Mouse (Mus musculus): ENCODE data around the gene Kcp. TPM values are rescaled to one million over a fixed set of nuclear protein-coding genes. Genes with fewer than 3 reads are reported as not detected.

The Kcp gene
- polyA plus RNA-seq, 1 experiment from 2014 or later = 10.9 TPM

GRCm38 (mm10) chr6:29484716-29485559 is 22.8 kb downstream of the Kcp start:
- 0 out of 2 replicates have a peak, but pooled peaks cover 2% of the 10 kb centered on the region for H3K36me3 ChIP-seq (ENCODE audit: control insufficient read depth, insufficient read depth, low read length)
- H3K9me3 ChIP-seq (replicated peaks; ENCODE audit: control insufficient read depth, low read length) = no peaks in the 10 kb centered on the region
- H3K4me2 ChIP-seq = peak overlapping the region; percentile 91
- 0 out of 2 replicates have a peak, but pooled peaks cover 3% of the 10 kb centered on the region for H3K27me3 ChIP-seq (ENCODE audit: control insufficient read depth, insufficient read depth, low read length)
- H3K4me1 ChIP-seq (ENCODE audit: control insufficient read depth, insufficient read depth, low read length) = no peaks in the 10 kb centered on the region; the same call in 1 of the 2 replicates
- 8% methylated on average over 26 of the region's 26 CpGs for WGBS (ENCODE audit: insufficient replicate concordance)
- H3K9ac ChIP-seq (ENCODE audit: low read depth, low read length) = peak overlapping the region; percentile 46; the same call in 1 of the 2 replicates
- H3K27ac ChIP-seq (ENCODE audit: low read depth, low read length) = no peak overlapping the region
- peak overlapping the region; percentile 42 for H3K4me3 ChIP-seq (ENCODE audit: low read depth, low read length)
- ATAC-seq (replicated peaks; ENCODE audit: insufficient number of reproducible peaks, low FRiP score, low TSS enrichment) = peak; percentile 81

DNA sequence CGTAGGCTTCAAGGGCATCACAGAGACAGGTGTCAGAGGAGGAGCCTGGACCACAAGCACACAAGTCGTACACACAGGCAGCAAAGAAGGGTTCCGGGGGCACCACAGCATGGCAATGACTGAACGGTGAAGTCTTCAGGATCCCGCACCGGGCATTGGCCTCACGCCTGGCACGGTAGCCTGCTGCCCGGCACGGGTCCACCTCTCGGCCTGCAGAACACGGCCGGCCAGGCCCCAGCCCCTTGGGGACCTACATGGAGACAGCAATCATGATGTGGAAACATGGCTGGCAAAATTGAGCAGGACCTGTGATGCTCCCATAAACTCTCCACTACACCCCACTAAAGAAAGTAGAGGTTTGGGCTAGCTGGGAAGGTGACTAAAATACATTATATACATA is 25.1 kb downstream of the Kcp start:
- Histone ChIP-seq H3K4me1 (ENCODE audit: control insufficient read depth, insufficient read depth, low read length) (no peaks in the 10 kb centered on the region; the same call in 1 of the 2 replicates), H3K27me3 (ENCODE audit: control insufficient read depth, insufficient read depth, low read length) (0 out of 2 replicates have a peak, but pooled peaks cover 3% of the 10 kb centered on the region), H3K4me3 (ENCODE audit: low read depth, low read length) (no peak overlapping the region), H3K4me2 (no peak overlapping the region), H3K27ac (ENCODE audit: low read depth, low read length) (no peak overlapping the region), H3K9ac (ENCODE audit: low read depth, low read length) (no peak overlapping the region), H3K9me3 (replicated peaks; ENCODE audit: control insufficient read depth, low read length) (no peaks in the 10 kb centered on the region), H3K36me3 (ENCODE audit: control insufficient read depth, insufficient read depth, low read length) (no peaks in the 10 kb centered on the region)
- no peak for ATAC-seq (replicated peaks; ENCODE audit: insufficient number of reproducible peaks, low FRiP score, low TSS enrichment)
- WGBS (ENCODE audit: insufficient replicate concordance) = 90% methylated on average over 13 of the region's 13 CpGs

GRCm38 (mm10) chr6:29474736-29475135 is 33.0 kb downstream of the Kcp start:
- no peak for ATAC-seq (replicated peaks; ENCODE audit: insufficient number of reproducible peaks, low FRiP score, low TSS enrichment)
- H3K27me3 ChIP-seq (ENCODE audit: control insufficient read depth, insufficient read depth, low read length) = no peaks in the 10 kb centered on the region
- peaks cover 9% of the 10 kb centered on the region for H3K4me1 ChIP-seq (ENCODE audit: control insufficient read depth, insufficient read depth, low read length)
- H3K9me3 ChIP-seq (replicated peaks; ENCODE audit: control insufficient read depth, low read length) = no peaks in the 10 kb centered on the region
- H3K4me3 ChIP-seq (ENCODE audit: low read depth, low read length) = no peak overlapping the region
- 48% methylated on average over 2 of the region's 2 CpGs for WGBS (ENCODE audit: insufficient replicate concordance)
- H3K27ac ChIP-seq (ENCODE audit: low read depth, low read length) = peak overlapping the region; percentile 17; the same call in 1 of the 2 replicates
- H3K9ac ChIP-seq (ENCODE audit: low read depth, low read length) = peak overlapping the region; percentile 72
- H3K4me2 ChIP-seq = peak overlapping the region; percentile 91
- peaks cover 10% of the 10 kb centered on the region for H3K36me3 ChIP-seq (ENCODE audit: control insufficient read depth, insufficient read depth, low read length)

- Histone ChIP-seq H3K4me2 (peak overlapping the region; percentile 91), H3K9ac (ENCODE audit: low read depth, low read length) (peak overlapping the region; percentile 72), H3K4me1 (ENCODE audit: control insufficient read depth, insufficient read depth, low read length) (peaks cover 9% of the 10 kb centered on the region), H3K9me3 (replicated peaks; ENCODE audit: control insufficient read depth, low read length) (no peaks in the 10 kb centered on the region), H3K36me3 (ENCODE audit: control insufficient read depth, insufficient read depth, low read length) (peaks cover 10% of the 10 kb centered on the region), H3K27me3 (ENCODE audit: control insufficient read depth, insufficient read depth, low read length) (no peaks in the 10 kb centered on the region), H3K27ac (ENCODE audit: low read depth, low read length) (0 out of 2 replicates have a peak overlapping the region, but pooled peaks have one; percentile 59), H3K4me3 (ENCODE audit: low read depth, low read length) (peak overlapping the region; percentile 55)
- ATAC-seq (replicated peaks; ENCODE audit: insufficient number of reproducible peaks, low FRiP score, low TSS enrichment) = peak; percentile 91
- 2% methylated on average over 33 of the region's 33 CpGs for WGBS (ENCODE audit: insufficient replicate concordance)
These were observed 33.6 kb downstream of the Kcp start for GRCm38 (mm10) chr6:29473941-29474691.

GRCm38 (mm10) chr6:29471137-29471536 is 36.6 kb downstream of the Kcp start, which contains the start of gene Atp6v1fnb:
Gene Atp6v1fnb (plus strand): TSS chr6:29471437.
- ATAC-seq (replicated peaks; ENCODE audit: insufficient number of reproducible peaks, low FRiP score, low TSS enrichment) = no peak
- H3K4me1 ChIP-seq (ENCODE audit: control insufficient read depth, insufficient read depth, low read length) = peaks cover 15% of the 10 kb centered on the region
- peaks cover 10% of the 10 kb centered on the region for H3K36me3 ChIP-seq (ENCODE audit: control insufficient read depth, insufficient read depth, low read length)
- no peak within 1 kb of the TSS for H3K27ac ChIP-seq (ENCODE audit: low read depth, low read length)
- no peaks in the 10 kb centered on the region for H3K27me3 ChIP-seq (ENCODE audit: control insufficient read depth, insufficient read depth, low read length)
- H3K9me3 ChIP-seq (replicated peaks; ENCODE audit: control insufficient read depth, low read length) = no peaks in the 10 kb centered on the region
- 90% methylated on average over 4 of the region's 4 CpGs for WGBS (ENCODE audit: insufficient replicate concordance)
- no peak within 1 kb of the TSS for H3K4me3 ChIP-seq (ENCODE audit: low read depth, low read length)
- H3K9ac ChIP-seq (ENCODE audit: low read depth, low read length) = no peak within 1 kb of the TSS
- no peak within 1 kb of the TSS for H3K4me2 ChIP-seq

DNA sequence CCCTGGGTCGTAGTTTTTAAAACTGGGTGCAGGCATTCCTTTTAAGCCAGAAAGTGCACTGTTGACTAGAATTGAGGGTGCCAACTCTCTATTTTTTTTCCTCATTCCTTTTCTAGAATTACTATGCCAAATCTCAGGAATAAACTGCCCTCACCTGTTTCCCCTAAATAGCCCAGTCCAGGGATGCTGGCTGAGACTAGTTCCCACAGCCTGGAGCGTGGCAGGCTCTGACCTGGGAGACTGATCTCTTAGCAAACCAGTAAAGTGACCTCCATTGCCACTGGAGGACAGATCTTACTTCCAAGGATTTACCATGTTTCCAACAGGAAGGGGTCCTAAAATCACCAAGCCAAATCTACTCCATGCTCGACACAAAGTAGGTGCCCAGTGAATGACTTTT is 38.9 kb downstream of the Kcp start:
- H3K27me3 ChIP-seq (ENCODE audit: control insufficient read depth, insufficient read depth, low read length) = no peaks in the 10 kb centered on the region
- H3K9ac ChIP-seq (ENCODE audit: low read depth, low read length) = no peak overlapping the region
- ATAC-seq (replicated peaks; ENCODE audit: insufficient number of reproducible peaks, low FRiP score, low TSS enrichment) = no peak
- H3K4me3 ChIP-seq (ENCODE audit: low read depth, low read length) = peak overlapping the region; percentile 70; the same call in 1 of the 2 replicates
- H3K9me3 ChIP-seq (replicated peaks; ENCODE audit: control insufficient read depth, low read length) = no peaks in the 10 kb centered on the region
- 85% methylated on average over 3 of the region's 3 CpGs for WGBS (ENCODE audit: insufficient replicate concordance)
- H3K36me3 ChIP-seq (ENCODE audit: control insufficient read depth, insufficient read depth, low read length) = peaks cover 10% of the 10 kb centered on the region
- peaks cover 6% of the 10 kb centered on the region; the same call in 1 of the 2 replicates for H3K4me1 ChIP-seq (ENCODE audit: control insufficient read depth, insufficient read depth, low read length)
- H3K4me2 ChIP-seq = peak overlapping the region; percentile 82
- no peak overlapping the region for H3K27ac ChIP-seq (ENCODE audit: low read depth, low read length)

GRCm38 (mm10) chr6:29467583-29468354 is 40.0 kb downstream of the Kcp start, which contains the start of gene Atp6v1f:
Gene Atp6v1f (plus strand): TSS chr6:29467718.
- peak; percentile 88 for ATAC-seq (replicated peaks; ENCODE audit: insufficient number of reproducible peaks, low FRiP score, low TSS enrichment)
- WGBS (ENCODE audit: insufficient replicate concordance) = under 1% methylated on average over 39 of the region's 39 CpGs
- H3K4me1 ChIP-seq (ENCODE audit: control insufficient read depth, insufficient read depth, low read length) = peaks cover 6% of the 10 kb centered on the region; the same call in 1 of the 2 replicates

GRCm38 (mm10) chr6:29463388-29463787 is 44.4 kb downstream of the Kcp start:
- Histone ChIP-seq H3K4me2 (no peak overlapping the region), H3K4me3 (ENCODE audit: low read depth, low read length) (no peak overlapping the region), H3K27ac (ENCODE audit: low read depth, low read length) (no peak overlapping the region), H3K9ac (ENCODE audit: low read depth, low read length) (no peak overlapping the region), H3K27me3 (ENCODE audit: control insufficient read depth, insufficient read depth, low read length) (no peaks in the 10 kb centered on the region), H3K4me1 (ENCODE audit: control insufficient read depth, insufficient read depth, low read length) (peaks cover under 1% of the 10 kb centered on the region; the same call in 1 of the 2 replicates), H3K9me3 (replicated peaks; ENCODE audit: control insufficient read depth, low read length) (no peaks in the 10 kb centered on the region), H3K36me3 (ENCODE audit: control insufficient read depth, insufficient read depth, low read length) (peaks cover 15% of the 10 kb centered on the region)
- 72% methylated on average over 3 of the region's 3 CpGs for WGBS (ENCODE audit: insufficient replicate concordance)
- no peak for ATAC-seq (replicated peaks; ENCODE audit: insufficient number of reproducible peaks, low FRiP score, low TSS enrichment)

More at GRCm38 (mm10) chr6:29467583-29468354, 40.0 kb downstream of the Kcp start, which contains the start of gene Atp6v1f:
- H3K4me2 ChIP-seq = peak within 1 kb of the TSS; percentile 82
- no peaks in the 10 kb centered on the region for H3K27me3 ChIP-seq (ENCODE audit: control insufficient read depth, insufficient read depth, low read length)
- peak within 1 kb of the TSS; percentile 70 for H3K4me3 ChIP-seq (ENCODE audit: low read depth, low read length)
- no peak within 1 kb of the TSS; the same call in 1 of the 2 replicates for H3K27ac ChIP-seq (ENCODE audit: low read depth, low read length)
- no peaks in the 10 kb centered on the region for H3K9me3 ChIP-seq (replicated peaks; ENCODE audit: control insufficient read depth, low read length)
- peak within 1 kb of the TSS; percentile 78 for H3K9ac ChIP-seq (ENCODE audit: low read depth, low read length)
- H3K36me3 ChIP-seq (ENCODE audit: control insufficient read depth, insufficient read depth, low read length) = peaks cover 10% of the 10 kb centered on the region

Data from heart, embryonic 11.5 days (tissue).